Mouse (Mus musculus) v-Abl transformed pro-B cells (cell line): ENCODE results near the gene Lpp.

Experiments
- in situ Hi-C, 2 experiments: fragments of 400-800 bp; cut with MboI; formaldehyde crosslinking; loops; one replicate each; pipeline ENCODE4 v1.15.1; 2025; ENCODE audit not compliant: unreplicated experiment in 2 of 2

Lpp gene

GRCm38 (mm10) chr16:24465633-24466032, 72.3 kb downstream of the Lpp start:
- in situ Hi-C loops: no loop called here

DNA sequence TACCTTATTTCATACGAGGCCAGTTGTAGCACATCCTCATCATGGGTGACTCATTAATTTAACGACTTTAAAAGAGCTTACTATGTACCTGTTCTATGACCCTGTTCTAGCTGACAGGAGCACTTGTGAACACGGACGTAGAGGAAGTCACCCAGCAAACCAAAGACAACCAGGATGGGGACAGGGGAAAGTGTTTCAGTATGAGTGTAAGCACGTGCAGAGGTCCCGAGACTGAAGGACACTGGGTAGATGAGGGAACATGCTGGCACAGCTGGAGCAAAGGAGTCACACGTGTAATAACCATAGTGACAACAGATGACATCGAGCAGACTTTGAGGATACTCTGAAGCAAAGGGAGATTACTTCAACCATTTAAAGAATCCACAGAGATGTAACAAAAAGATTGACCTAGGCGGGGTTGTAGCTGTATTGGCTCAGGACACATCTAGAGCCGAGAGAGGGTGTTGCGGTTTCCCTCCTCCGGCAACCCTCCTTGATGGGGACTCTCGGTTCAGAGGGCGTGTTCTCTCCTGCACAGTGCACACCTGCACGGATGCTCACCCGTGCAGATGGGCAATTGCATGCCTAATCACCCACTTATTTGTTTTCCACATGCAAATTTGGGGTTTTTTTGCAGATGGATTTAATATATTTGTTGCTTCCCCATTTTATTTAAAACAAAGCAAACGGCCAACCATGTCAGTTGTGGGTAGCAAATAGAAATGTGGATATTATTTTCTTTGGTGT, 74.4 kb downstream of the Lpp start:
- in situ Hi-C loops: no loop called here

GRCm38 (mm10) chr16:24469313-24469712, 76.0 kb downstream of the Lpp start:
- in situ Hi-C loops: no loop called here

GRCm38 (mm10) chr16:24470601-24471000, 77.3 kb downstream of the Lpp start:
- in situ Hi-C loops: no loop called here

DNA sequence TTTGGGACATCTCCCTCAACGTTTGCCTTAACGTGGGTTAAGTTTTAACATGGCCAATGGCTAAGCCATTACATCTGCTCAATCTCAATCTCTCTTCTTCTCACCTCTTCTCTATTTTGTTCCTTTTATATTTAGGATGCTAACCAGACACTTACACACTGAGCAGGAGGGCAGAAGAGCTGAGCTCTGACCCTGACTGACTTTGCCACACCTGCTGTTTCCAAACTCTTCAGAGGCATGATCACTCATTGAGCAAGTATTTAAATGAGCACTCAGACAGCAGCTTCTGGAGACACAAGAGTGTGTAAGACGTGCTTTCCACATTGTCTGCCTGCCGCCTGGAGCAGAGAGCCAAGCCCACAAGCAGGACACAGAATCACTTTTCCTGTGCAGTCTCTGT, 77.7 kb downstream of the Lpp start:
- in situ Hi-C loops: no loop called here

DNA sequence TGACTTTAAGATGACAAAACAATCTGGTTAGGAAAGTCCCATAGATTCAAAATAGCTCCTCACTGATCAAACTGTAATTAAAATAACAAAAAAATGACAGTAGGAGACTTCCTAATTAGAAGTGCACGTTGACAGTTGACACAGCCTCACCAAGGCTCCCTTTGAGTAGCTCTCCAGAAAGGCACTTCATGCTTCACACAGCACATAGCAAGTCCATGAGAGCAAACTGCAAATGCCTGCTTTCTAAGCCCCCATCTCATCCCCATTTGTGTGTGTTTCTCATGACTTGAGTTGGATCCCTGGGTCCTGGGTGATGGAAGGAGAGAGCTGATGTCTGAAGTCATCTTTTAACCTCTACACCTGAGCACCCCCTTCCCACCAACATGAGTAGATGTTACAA, 78.5 kb downstream of the Lpp start:
- in situ Hi-C loops: no loop called here

- in situ Hi-C loops: no loop called here
Measured at GRCm38 (mm10) chr16:24473966-24474365, 80.7 kb downstream of the Lpp start.

- in situ Hi-C loops: no loop called here
Measured at GRCm38 (mm10) chr16:24474781-24475180, 81.5 kb downstream of the Lpp start.

DNA sequence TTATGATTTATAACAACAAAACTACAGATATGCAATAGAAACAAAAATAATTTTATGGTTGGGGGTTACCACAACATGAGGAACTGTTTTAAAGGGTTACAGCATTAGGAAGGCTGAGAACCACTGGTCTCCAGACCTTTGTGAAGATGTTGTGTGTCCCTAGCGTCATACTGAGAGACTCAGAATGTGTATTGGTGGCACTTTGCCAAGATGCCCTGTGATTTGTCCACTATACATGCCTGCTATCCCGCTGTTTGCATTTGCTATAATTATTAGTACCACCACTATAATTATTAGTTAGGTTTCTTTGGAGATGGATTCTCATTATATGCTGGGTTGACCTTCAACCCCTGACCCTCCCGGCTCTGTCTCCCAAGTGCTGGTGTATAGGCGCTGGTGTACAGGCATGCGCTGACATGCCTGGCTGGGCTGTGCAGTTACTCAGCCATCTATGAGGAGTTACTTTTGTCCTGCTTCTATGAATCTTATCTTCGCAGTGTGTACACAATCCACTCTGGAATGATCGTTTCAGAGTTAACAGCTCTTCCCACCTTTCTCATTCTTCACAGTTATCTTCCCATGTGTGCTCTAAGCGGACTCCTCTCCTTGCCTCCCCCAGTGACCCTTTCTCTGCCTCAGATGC, 82.1 kb downstream of the Lpp start:
- in situ Hi-C loops: no loop called here

- in situ Hi-C loops: no loop called here
Measured at GRCm38 (mm10) chr16:24476911-24477401, 83.6 kb downstream of the Lpp start.

DNA sequence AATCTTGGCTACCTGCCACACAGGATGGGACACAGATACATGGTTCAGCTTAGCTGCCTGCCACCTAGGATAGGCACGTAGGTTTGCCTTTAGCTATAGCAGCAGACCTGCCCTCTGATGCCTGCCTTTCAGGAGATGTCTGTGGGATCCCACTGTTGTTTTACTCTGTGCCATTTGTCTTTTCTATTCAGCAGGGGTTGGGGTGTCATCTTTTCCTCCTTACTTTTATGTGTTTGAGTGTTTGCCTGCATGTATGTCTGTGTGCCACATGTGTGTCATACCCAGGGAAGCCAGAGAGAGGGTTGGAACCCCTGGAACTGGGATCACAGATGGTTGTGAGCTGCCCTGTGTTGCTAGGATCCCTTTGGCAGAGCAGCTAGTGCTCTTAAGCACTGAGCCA, 84.7 kb downstream of the Lpp start:
- in situ Hi-C loops: no loop called here

DNA sequence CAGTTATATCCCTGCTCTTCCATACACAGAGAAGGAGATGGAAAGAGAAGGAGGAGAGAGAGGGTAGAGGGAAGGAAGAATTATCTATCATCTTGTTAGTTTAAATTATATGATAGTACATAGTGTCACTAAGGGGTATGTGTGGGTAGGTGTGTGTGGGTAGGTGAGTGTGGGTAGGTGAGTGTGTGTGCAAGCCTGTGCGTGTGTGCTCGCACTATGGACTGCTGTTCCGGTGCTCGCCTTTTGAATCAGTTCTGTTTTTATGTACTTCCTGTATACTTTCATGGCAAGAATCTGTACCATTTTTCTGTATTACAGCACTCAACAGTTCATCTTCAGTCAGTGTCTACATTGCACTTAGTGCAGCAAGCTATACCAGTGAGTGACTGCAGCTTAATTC, 85.5 kb downstream of the Lpp start:
- in situ Hi-C loops: no loop called here

- in situ Hi-C loops: no loop called here
Measured at GRCm38 (mm10) chr16:24482648-24483047, 89.3 kb downstream of the Lpp start.

DNA sequence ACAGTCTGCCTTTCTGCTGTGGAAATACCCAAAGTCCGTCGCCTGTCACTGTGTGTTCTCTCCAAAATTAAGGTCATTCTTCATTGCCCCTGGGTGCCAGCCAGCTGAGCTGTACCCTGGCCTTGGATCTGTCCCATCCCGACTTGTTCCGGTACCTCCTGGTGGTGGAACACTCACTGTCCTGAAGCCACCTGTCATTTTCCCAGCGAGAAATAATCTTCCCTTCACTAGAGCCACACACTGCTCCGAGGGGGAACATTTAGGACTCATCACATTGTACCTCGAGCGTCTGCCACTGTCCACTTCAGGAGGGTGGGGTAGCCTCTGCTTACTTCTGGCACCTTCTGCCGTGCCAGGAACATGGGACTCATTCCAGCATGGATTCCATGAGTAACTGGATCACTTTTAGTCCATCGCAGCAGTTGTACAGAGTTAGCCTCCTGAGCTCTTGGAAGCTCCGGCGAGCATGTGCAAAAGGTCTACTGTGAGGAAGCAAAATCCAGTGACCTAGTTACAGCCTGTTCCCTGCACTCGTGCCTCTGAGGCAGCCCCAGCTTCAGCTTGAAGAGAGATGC, 90.3 kb downstream of the Lpp start:
- in situ Hi-C loops: no loop called here

DNA sequence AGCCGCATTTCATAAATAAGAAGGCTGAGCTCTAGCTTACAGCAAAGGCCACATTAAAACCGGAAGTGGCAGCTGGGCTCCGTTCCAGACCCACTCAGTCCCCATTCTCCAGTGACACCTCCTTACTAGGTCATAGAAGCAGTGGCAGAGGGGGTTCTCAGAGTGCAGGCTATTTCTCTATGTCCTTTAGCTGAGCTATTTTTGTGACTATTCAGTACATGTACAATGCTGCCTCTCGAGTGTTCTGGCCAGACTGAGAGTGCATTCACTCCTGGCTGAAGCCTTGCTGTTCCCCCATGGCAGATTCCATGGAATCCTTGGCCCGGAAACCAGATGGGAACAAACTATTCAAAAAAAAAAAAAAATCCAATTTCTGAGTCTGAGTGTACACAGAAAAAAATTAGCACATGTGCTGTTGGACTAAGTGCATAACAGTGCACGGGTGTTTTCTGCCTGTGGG, 94.5 kb downstream of the Lpp start:
- in situ Hi-C loops: no loop called here

DNA sequence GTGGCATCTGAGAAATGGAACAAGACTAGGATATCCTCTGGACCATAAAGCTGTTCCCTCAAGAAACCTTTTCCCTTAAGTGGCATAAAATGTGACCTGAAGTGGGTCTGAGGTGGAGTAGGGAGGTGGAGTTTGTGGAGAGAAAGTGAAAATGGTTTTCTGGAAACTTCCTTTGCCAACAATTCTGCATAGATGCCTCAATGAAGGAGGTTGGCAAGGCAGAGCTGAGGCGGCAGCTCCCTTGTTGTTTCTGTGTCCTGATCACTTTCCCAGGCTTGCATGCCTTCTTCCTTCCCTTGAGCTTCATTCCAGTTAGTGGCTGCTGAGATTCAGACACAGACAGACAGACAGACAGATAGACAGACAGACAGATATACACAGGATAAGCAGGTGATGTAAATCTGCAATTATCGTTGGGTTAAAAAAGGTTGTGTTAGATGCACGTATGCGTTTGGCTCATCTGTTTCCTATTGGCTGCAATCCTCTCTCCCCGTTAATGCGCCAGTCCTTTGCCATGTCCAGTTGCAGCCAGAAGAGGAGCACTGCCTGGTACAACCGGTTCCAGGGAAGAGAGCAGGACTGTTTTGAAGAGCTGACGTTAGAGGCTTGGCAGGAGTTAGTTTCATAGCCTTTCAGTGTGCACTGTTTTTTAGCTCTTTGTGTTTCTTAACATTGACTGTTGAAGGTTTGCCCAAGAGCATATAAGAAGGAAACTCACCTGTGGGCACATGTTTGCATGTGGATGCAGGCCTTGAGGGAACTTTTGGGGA, 96.4 kb downstream of the Lpp start:
- in situ Hi-C loops: no loop called here

- in situ Hi-C loops: no loop called here
Measured at GRCm38 (mm10) chr16:24490751-24491485, 97.6 kb downstream of the Lpp start.

GRCm38 (mm10) chr16:24491486-24491758, 98.1 kb downstream of the Lpp start:
- in situ Hi-C loops: no loop called here

DNA sequence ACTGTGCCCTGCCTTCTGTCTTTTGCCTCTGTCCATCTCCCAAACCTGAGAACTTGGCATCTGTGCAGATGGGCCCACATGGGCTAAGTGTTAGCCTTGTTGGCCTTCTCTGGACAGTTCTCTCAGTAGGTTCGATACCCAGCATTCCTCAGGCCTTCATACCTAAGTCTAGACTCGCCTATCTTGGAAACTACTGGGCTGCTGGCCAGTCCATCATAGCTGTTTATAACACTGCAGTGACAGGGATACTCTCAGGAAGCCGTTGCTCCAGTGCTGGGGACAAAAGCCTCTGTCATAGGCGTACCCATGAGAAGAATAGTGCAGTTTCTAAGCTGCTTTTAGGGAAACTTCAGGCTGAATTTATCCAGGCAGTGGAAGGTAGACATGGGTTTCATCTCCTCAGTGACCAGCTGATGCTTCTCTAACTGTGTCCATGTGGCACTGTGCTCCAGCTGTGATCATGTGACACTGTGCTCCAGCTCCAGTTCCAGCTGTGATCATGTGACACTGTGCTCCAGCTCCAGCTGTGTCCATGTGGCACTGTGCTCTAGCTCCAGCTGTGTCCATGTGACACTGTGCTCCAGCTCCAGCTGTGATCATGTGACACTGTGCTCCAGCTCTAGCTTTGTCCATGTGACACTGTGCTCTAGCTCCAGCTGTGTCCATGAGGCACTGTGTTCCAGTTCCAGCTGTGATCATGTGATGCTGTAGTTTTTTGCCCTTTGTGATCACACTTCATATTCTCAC, 99.1 kb downstream of the Lpp start:
- in situ Hi-C loops: no loop called here

GRCm38 (mm10) chr16:24494531-24494930, 101.2 kb downstream of the Lpp start:
- in situ Hi-C loops: no loop called here
